Mouse (Mus musculus) spleen, adult 18-20 months (tissue): ENCODE results near the gene Spata17.

Experiments
- DNase-seq, 2 experiments: peaks; one replicate each; pipeline ENCODE4 v3.0.0; 2022; ENCODE audit warnings: mixed read lengths in 2 of 2

Spata17 gene

DNA sequence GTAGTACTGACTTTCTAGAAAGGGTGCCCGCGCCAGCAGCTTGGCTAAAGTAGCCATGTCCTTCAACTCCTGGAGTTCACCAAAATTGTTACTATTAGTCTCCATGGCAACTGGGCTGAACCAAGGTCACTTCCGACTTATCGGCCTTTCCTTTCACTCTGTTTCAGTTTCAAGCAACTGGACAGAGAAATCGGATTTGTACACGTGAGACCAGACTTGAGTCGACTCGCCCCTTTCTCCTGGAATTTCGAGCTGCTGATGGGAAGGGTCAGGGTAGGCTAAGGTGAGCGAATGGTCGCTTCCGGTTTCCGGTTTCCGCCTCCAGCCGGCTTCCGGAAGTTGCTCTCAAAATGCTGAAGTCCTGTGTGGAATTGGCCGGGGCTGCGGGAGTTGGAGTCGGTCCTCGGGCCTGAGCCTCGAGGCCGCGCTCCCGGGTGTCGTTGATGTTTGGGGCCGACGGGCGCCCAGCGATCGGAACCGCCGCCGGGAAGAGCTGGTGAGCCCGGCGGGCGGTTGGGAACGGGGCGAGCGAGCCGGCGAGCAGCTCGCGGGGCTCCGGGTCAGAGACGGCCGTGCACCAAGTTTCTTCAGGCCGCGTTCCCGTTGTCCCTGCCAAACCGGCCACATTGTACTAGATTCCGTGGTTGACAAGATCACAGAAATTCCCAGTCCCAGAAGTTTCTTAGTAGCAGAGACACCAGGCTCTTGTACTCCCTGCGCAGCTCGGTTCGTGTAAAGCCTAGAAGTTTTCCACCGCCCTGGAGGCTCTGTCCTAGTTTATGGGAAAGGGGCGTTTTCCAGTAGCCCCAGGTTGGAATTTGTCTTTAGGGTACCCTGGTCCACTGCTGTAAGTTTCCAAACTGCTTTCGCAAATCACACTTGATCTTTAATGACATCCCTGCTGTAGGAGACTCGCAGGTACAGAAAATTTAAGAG is at the start of gene Spata17, which contains the start of gene Gpatch2:
TSS of gene Spata17 (minus strand) at position 285 of the 936 bp plus-strand sequence.
TSS of gene Gpatch2 (plus strand) at position 328 of the 936 bp plus-strand sequence.
- DNase-seq: peak; percentile 55 to 66

DNA sequence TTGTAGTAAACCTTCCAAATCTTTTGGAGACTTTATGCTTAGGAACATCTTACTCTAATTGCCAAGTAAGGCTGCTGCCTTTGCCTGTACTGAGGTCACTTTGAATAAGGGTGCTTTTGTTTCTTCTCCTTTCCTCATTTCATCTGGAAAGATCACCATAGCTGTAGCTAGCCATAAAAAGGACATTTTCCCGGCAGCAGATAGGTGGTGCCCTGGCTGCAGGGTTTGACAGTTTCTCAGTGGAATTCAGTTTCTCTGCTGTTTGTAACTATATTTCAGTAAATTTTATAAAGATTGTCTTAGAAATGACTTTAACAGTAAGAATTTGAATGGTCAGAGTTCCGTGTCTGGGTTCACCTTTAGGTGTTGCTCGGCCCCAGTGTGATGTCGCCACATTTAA is 43.5 kb upstream of the Spata17 start:
- no peak for DNase-seq

DNA sequence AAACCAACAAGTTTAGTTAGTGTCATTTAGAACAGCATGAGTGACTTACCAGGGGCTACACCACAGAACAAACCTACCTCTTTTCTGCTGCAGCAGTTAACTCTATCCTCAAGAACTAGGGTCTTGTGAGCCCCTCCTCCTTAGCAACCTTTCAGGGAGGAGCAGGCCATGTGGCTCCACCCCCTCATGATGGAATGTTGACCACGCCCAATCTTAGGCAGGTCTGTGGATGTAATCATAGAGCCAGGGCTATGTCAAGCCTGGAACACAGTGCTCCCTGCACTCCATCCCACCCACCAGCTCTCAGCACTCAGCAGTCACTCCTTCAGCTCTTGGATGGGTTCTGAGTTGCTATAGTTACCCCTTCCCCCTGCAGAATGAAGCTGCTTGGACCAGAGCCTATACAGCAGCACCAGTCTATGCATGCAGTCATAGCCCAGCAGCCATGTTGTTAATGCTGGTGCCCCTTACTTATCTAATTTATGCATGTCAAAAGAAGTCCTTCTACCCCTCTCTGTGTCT is 35.5 kb upstream of the Spata17 start:
- DNase-seq: no peak

GRCm38 (mm10) chr1:187244734-187245133 is 29.5 kb upstream of the Spata17 start:
- no peak for DNase-seq

- DNase-seq: no peak
Observed at GRCm38 (mm10) chr1:187241329-187241728, 26.1 kb upstream of the Spata17 start.

DNA sequence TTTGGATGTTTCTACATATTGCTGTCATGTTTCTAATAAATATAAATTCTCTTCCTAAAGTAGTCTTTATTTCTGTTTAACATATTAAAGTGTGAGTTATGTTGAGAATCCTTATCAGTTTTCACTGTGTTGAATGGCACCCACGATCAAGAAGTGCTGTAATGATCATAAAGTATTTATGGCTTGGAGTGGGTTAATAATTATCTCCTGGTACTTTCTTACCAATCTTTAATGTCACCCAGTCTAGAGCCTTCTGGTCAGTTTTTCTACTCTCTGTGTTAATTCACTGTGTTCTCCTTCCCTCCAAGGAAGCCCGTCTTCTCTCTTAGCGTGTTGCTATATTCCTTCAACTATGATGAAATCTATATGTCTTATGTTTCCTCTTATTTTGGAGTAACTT is 25.0 kb upstream of the Spata17 start:
- DNase-seq: no peak

DNA sequence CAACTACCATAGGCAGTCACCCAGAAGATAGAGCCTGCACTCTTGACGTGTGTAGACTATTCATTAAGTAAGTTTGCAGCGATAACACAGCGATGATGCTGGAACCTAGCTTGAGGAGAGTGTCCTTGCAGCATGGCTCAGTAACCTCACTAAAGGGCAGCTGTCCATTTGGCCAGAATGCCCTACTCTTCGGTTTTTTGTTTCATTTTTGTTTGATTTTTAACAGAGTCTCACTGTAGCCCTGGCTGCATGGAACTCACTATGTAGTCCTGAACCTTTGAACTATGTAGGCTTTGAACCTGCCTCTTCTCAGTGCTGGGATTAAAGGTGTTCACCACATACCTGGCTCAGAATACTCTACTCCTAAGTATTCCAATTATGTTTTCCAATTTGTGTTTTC is 22.8 kb upstream of the Spata17 start:
- no peak for DNase-seq

DNA sequence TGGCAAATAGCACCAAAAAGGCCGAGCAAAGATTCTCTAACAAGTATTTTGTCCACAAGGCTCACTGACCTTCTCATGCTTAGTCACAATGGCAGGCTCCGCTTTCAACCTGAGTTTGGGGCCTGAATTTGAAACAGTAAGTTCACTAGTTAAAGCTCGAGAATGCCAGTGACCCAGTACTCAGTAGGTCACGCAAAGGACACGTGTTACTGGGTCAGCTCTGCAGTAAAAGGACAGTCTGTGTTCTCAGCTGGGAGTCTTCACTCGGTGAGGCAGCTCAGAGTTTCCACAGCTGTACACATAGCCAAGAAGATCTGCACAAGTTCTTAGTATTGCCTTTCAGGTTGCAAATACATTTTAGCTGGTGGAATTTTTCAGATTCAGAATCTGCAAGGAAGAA is 21.0 kb upstream of the Spata17 start:
- DNase-seq: no peak

GRCm38 (mm10) chr1:187235161-187235560 is 19.9 kb upstream of the Spata17 start:
- DNase-seq: no peak

GRCm38 (mm10) chr1:187232996-187233615 is 17.8 kb upstream of the Spata17 start:
- DNase-seq: no peak

DNA sequence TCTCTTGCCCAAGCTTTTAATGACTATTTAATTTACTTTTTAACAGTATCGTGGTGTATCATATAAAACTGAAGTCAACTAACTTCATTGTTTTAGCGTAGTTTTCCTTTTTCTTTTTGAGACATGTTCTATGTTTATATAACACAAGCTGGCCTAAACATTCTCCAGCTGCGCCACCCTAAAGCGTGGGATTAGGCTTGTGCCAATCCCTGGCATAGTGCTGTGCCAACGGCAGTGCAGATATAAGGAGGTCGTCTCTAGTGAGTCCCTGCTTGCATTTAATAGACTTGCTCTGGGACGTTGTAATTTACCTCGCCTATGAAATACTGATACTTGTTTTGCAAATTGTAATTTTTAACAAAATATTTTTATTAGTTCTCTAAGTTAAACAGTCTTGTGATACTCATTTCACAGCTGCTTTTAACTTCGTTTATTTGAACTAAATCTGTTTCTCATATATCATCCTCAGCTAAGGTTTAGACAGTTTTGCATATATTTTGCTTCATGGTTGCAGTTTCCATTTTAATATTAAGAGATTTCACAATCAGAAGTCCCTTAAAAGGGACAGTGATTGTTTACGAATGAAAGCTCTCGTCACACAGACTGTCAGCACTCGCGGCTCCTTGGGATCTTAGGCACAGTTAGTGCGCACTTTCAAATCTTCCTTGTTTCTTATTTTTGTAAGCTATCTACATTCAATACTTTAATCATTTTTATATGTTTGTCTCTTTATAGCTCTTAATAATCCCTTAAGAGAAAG is 17.1 kb upstream of the Spata17 start:
- DNase-seq: no peak

DNA sequence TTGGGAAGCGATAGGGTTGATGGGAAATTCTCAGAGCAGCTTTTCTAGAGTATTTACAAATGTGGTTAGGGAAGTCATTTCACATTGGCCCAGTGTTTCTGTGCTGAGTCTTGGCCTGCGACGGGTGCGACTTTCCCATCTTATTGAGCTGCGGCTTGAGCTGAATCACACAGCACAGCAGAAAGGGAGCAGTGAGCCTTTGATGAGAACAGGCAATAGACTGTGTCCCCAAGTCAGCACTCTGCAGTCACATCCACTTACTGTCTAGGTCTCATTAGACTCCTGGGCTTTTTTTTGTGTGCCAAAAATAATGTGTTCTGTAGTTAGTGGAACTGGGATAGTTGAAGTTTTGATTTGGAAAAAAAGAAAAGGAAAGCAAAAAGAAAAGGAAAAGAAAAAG is 15.0 kb upstream of the Spata17 start:
- DNase-seq: no peak

- no peak for DNase-seq
Observed at GRCm38 (mm10) chr1:187228414-187229146, 13.3 kb upstream of the Spata17 start.

- DNase-seq: no peak
Observed at GRCm38 (mm10) chr1:187226328-187227025, 11.2 kb upstream of the Spata17 start.

DNA sequence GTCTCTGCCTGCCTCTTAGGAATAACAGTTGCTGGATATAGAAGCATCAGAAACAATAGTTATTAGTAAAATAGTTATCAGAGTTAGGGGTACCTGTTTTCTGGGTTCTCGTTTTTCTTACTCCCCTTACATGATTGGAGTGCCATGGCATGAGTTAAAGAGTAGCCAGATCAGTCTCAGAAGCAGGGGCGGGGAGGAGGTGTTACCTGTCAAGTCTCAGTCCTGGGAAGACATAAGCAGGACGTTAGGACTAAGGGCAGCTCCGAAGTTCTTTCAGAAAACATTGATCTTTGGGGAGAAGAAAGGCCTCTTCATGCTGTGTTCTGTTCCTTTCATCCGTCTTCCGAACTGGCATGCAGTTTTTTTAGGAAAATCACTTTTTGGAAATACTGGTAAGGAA is 5.5 kb upstream of the Spata17 start:
- DNase-seq: no peak

DNA sequence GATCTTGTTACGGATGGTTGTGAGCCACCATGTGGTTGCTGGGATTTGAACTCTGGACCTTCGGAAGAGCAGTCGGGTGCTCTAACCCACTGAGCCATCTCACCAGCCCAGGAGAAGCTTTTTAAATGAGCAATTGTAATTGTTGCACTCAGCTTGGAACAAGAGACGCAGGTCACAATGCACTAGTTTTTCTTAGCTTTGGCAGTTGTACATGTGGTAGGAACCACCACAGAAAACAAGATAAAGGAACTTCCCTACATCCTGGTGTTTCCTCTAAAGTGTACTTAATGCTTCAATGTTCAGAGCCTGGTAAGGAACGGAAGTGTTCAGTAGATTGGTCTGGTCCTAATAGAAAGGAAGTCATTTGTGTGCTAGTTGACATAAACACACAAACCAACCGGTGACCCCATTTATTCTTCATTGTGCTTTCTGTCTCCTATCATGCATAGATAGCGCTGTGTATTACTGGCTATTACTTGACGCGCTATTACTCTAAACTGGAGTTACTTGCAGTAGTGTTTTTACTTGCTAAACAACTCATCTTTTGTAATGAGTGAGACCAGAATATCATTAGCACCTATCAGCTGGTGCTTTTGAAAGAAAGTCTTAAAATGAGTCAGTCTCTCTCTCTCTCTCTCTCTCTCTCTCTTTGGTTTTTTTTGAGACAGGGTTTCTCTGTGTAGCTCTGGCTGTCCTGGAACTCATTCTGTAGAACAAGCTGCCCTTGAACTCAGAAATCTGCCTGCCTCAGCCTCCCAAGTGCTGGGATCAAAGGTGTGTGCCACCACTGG is 1.6 kb upstream of the Spata17 start:
- DNase-seq: no peak

- DNase-seq: no peak
Observed at GRCm38 (mm10) chr1:187210736-187211135, 4.5 kb downstream of the Spata17 start.

DNA sequence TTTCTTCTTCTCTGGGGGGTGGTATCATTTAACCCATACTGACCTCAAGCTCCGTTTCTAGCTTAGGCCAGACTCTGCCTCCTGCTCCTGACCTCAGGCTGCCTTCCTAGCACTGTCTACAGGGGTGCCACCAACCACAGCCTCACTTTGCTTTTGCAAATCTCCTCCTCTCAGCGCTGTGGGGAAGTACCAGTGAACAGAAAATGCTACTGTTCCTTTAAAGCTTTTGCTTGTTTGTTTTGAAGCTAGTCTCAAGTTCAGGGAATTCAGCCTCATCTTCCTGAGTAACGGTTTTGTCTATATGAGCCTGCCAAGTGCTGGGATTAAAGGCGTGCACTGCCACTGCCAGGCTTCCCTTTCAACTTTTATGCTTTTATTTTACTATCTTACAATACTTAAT is 5.8 kb downstream of the Spata17 start:
- DNase-seq: no peak

- DNase-seq: no peak
Observed at GRCm38 (mm10) chr1:187205506-187205905, 9.8 kb downstream of the Spata17 start.

DNA sequence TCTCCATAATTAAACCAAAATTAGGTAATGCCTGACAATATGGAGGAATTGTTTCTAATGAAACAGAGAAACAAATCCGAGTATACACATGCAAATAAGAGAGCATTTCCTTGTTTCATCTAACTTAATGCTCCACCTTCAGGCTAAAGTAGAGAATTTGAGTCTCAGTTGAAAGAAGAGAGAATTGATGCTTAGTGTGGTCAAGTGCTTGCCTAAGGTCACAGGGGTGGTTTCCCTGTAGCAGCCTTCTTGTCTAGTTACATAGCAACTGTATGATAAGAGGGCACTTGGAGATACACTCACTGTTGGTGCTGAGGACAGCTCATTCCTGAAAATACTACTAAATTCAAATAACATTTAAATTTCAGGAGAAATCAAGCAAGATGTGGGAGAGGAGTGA is 36.7 kb downstream of the Spata17 start:
- DNase-seq: no peak

DNA sequence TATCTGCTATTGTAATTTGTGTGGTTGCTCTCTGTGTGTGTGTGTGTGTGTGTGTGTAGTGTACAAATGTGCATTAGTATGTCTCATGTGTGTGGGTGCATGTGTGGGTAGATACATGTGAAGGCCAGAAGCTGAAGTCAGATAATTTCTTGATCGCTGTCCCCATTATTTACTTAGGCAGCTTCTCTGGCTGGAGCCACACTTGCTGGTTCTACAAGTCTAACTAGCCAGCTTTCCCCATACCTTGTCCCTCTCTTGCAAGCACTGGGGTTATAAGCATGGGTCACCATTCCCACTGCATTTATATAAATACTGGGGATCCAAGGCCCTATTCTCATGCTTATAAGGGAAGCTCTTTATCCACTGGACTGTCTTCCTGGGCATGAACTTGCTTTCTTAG is 39.3 kb downstream of the Spata17 start:
- no peak for DNase-seq
